Mouse (Mus musculus) granulocyte monocyte progenitor cell, adult 5-6 weeks (primary cell): ENCODE measurements around the gene Mlec. TPM values are rescaled to one million over a fixed set of nuclear protein-coding genes. Genes with fewer than 3 reads are reported as not detected.
"Not testable (repeated sequence)": the region's sequence is repeated elsewhere in the genome, so short reads cannot be mapped to it uniquely, and the experiment has no call there.

Experiments
- ATAC-seq: replicated peaks from 2 replicates; pipeline ENCODE4 v1.8.0; 2016; ENCODE audit warnings: mild to moderate bottlenecking, moderate TSS enrichment, inconsistent platforms; ENCODE audit not compliant: poor library complexity, severe bottlenecking
- total RNA-seq, 2 experiments: library from RNA; stranded (forward) in 1 of 2; stranded (reverse) in 1 of 2; fragments of 200-712, 200-1000 nt in 1 of 2; fragments of >200 nt in 1 of 2; fragmentation: Nextera tagmentation in 1 of 2; gene quantifications; 2 replicates each; pipeline ENCODE4 v1.2.3; 2014 to 2017

Mlec gene
- total RNA-seq, 2 experiments from 2014 or later, result 279 to 318 TPM

DNA sequence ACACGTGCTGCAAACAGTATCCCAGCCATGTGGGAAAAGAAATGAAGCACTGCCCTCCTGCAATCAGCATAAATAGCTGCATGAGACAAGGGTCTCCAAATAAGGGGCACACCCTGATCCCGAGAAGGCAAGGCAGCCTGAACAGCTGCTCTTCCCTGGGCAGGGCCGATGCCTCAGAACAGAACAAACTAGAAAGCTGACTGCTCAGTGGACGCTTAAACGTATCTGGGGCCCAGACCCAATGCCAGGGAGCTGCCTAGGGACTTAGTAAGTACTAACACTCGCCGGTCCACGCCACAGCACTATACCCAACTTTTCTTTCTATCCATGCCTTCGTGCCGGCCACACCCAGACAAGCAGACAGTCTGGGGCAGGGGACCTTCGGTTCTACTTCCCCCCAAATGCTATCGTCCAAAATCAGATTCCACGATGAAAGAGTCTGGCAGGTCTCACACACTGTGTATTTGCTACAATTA, 2.8 kb downstream of the Mlec start:
- ATAC-seq, result no peak

- no peak for ATAC-seq
Measured at GRCm38 (mm10) chr5:115152132-115152956, 5.6 kb downstream of the Mlec start.

GRCm38 (mm10) chr5:115151457-115151856, 6.5 kb downstream of the Mlec start:
- no peak for ATAC-seq

DNA sequence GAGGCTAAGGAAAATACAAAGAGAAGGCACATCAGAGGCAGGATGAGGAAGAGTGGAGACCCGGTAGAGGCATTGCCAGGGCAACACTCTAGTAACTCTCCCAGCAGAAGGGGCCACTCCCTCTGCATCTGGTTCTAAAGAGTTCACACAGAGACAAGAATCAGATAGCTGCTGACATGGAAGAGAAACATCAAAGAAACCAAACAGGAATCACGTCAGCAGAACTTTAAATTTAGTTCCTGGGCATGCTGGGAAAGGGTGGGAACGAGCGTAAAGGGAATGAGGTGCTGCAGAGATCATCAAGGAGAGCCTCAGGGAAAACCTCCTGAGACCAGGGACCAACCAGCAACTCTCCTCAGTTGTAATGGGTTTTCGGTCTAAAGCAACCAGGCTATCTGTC, 7.0 kb downstream of the Mlec start:
- no peak for ATAC-seq

- peak; percentile 37; the same call in 1 of the 2 replicates for ATAC-seq
Measured at GRCm38 (mm10) chr5:115149675-115150459, 8.1 kb downstream of the Mlec start.

DNA sequence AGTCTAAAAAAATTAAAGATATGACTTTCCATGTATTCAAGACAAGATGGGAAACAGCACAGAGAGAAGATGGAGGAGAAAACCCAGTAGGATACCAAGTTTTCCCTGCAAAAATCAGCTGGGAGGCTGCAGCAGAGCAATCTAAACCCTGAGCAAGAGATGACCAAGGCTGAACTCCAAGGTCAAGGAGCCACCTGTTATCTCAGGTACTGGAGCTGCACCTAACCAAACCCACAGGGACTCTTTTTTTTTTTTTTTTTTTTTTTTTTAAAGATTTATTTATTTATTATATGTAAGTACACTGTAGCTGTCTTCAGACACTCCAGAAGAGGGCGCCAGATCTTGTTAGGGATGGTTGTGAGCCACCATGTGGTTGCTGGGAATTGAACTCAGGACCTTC, 9.1 kb downstream of the Mlec start:
- ATAC-seq, result not testable (repeated sequence)

GRCm38 (mm10) chr5:115148378-115148777, 9.6 kb downstream of the Mlec start:
- ATAC-seq, result no peak

DNA sequence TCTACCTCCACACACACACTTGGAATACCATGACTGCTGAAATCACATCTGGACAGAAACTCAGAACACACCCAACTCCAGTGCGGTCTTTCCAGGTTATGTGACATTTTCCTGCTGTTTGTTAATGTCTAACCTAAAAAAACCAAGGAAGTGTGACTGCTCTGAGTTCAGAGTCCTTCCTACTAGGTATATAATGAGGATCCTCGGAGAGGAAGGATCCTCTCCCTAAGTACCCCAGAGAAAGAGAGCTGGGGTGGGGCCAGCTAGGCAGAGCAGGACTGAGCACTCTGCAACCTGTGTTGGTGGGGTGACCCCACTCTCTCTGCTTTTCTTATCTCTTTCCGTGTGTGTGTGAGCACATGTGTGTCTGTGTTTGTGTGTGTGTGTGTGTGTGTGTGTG, 10.6 kb downstream of the Mlec start:
- ATAC-seq, result no peak

DNA sequence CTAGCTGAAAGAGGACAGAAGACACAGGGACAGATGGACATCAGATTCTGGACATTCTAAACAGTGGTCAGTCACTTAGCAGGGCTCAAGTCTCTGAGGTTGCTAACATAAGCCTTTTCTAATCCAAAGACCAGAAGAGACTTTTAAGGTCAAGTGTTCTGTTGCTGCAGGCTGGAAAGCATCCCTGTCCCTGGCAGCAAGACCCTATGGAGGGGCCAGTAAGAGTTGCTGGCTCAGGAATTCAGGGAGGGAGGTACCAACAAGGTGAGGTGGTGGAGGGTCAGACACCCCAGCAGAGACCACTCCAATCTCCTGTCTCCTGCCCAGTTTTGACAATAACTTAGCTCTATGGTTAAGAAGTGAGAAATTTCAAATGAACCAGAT, 11.2 kb downstream of the Mlec start:
- no peak for ATAC-seq

- no peak for ATAC-seq
Measured at GRCm38 (mm10) chr5:115145976-115146746, 11.8 kb downstream of the Mlec start.

GRCm38 (mm10) chr5:115145253-115145968, 12.6 kb downstream of the Mlec start:
- ATAC-seq, result no peak

- no peak for ATAC-seq
Measured at GRCm38 (mm10) chr5:115144471-115144870, 13.5 kb downstream of the Mlec start.

DNA sequence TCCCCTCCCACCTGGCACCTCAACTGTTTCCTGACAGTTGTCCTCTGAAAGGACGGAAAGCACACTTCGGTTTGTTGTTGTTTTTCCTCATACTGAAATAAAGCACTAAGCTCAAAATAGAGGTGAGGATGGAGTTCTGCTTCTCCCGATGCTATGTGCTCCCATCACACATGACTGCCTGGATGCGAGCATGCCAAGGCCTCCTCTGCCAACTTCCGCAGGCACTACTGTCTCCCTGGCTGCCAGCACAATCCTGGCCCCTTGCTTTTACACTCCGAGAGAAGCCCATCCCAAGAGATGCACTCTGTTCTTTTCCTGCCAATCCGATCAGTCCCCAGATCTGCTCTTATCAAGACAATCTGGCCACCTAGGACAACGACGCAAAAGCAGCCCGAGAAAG, 14.4 kb downstream of the Mlec start:
- ATAC-seq, result no peak

DNA sequence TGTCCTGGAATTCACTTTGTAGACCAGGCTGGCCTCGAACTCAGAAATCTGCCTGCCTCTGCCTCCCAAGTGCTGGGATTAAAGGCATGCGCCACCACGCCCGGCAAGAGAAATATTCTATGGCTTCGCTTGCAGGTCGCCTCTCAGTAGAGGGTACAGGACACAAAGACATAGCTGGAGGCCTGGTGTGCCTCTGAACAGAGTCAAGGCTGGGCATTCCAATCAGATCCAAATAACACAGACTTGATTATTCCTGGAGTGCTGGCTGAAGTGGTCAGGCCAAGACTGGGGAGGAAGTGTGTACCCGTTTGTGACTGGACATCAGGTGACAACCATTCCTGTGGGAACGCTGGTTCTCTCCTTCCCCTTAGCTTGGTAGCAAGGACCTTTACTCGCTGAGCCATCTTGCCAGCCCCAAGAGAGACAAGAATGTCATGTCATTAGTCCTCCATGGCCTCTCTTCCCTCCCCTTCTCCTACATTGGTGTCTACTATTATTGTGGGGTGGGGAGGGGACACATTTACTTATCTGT, 15.7 kb downstream of the Mlec start:
- ATAC-seq, result no peak

DNA sequence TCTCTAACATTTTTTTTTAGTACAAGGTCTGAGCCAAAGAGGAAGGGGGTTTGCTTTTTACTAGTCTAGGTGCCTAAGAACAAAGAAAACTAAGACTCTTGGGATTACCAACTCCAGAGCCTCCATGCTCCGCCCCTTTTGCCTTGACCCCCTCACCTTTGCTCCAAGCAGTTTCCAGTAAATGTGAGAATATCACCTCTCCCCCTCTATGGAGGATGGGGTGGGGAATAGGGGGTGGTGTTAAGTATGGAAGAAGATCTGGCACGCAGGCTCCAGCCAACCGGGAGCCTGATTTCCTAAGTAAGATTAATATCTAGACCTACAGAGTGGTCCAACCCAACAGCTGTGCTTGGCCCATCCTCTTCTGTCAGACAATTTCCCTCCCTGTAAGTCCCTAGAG, 17.3 kb downstream of the Mlec start:
- no peak for ATAC-seq

DNA sequence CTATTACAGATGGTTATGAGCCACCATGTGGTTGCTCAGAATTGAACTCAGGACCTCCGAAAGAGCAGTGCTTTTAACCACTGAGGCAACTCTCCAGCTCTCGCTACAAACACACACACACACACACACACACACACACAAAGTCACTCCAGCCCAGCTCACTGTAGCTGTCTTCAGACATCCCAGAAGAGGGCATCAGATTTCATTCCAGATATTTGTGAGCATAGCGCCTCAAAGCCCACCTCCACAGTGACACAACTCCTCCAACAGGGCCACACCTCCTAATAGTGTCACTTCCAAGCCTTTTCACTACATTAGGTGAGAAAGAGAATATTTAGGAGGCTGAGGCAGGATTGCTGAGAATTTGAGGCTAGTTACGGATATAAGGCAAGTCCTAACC, 18.9 kb downstream of the Mlec start:
- ATAC-seq, result no peak

GRCm38 (mm10) chr5:115134234-115135165, 23.5 kb downstream of the Mlec start, which contains the start of gene Unc119b:
TSS of gene Unc119b (minus strand) at chr5:115134975.
- peak; percentile 95 for ATAC-seq

DNA sequence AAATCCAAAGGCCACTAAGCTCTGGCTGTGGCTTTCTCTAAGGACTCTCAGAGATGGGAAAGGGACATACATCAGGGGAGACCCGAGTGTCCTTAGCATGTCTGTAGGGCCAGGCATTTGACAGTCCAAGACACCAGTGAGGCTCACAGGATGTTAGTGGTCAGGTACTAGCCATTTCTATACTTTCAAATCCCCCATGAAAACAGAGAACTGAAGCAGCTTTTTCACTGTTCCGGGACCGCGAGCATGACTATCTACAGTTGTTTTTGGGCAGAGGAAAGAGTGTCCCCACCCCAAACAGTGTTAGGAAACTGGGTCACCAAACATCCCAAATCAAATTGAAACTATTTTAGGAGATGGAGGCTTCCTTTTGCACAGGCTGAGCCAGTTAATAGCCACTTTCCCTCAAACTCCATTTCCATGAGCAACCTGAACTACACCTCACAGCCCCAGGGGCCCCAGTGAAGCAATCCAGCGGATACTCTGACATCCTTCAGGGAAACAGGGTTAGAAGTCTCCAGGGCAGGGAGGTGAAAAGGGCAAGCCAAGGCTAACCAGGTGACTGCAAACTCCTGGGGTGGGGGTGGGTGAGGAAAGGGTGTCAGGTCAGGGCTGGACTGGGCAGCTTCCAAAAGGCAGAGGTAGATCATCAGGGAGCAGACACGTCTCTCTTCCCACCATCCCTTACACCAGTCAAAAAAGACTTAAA, 24.5 kb downstream of the Mlec start:
- ATAC-seq, result peak; percentile 33
